In the genomic region with DNA sequence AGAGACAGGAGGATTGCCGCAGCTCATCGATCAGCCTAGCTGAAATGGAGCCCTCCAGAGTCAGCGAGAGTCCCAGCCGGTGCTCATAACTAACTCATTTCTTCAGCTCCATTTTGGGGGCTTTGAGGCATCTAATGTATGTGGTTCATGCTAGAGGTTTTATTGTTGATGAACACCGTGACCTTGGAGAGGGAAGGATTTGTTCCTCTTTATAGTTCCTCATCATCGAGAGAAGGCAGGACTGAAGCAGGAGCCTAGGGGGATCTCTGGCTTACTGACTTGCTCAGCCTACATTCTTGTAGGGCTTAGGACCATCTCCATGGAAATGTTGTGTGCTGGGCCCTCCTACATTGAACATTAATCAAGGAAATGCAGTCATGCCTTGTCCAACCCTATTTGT, we compare ENCODE assay signal across 38 mouse cellular contexts. TPM values are rescaled to one million over a fixed set of nuclear protein-coding genes. Genes with fewer than 3 reads are reported as not detected.
"Had no signal": no experiment of that assay in that cellular context is flagged by ENCODE, and none has a peak within 500 bp of the region (broad histone marks: within the 10 kb centered on the region; RNA-seq: fewer than 3 reads in every experiment).

No protein-coding gene starts in this region.

- H3K9ac ChIP-seq: hindbrain, embryonic 12.5 days; hindbrain, embryonic 15.5 days; limb, embryonic 13.5 days; limb, embryonic 15.5 days; liver, embryonic 12.5 days; liver, embryonic 14.5 days had no signal

- DNase-seq: gastrocnemius, postnatal 14 days; gastrocnemius, postnatal 36 days; heart, adult 2 months; heart, postnatal 10 days; heart, postnatal 4 days; kidney, adult 11 months; kidney, adult 2 months; kidney, adult 9 months; kidney, postnatal 10 days; kidney, postnatal 25 days; kidney, postnatal 4 days; layer of hippocampus, postnatal 36 days; left cerebral cortex, postnatal 4 days had no signal

- H3K27ac ChIP-seq: heart, adult 2 months; hindbrain, embryonic 10.5 days; hindbrain, embryonic 12.5 days; hindbrain, embryonic 15.5 days; hindbrain, postnatal 0 days; layer of hippocampus, adult 2 months; limb, embryonic 13.5 days; limb, embryonic 15.5 days; liver, embryonic 12.5 days; liver, embryonic 14.5 days had no signal

- H3K36me3 ChIP-seq: hindbrain, embryonic 10.5 days; hindbrain, embryonic 12.5 days; hindbrain, embryonic 15.5 days; limb, embryonic 13.5 days; limb, embryonic 15.5 days; liver, embryonic 12.5 days had no signal

- H3K9me3 ChIP-seq: hindbrain, embryonic 12.5 days; hindbrain, embryonic 15.5 days; limb, embryonic 13.5 days; limb, embryonic 15.5 days had no signal

- H3K4me2 ChIP-seq: heart, embryonic 11.5 days; hindbrain, embryonic 12.5 days; hindbrain, embryonic 15.5 days; limb, embryonic 13.5 days; limb, embryonic 15.5 days; liver, embryonic 12.5 days had no signal

- H3K4me1 ChIP-seq: liver, embryonic 12.5 days had no signal

- H3K4me3 ChIP-seq: heart, adult 2 months; hindbrain, embryonic 10.5 days; hindbrain, embryonic 12.5 days; hindbrain, embryonic 15.5 days; layer of hippocampus, adult 2 months; limb, embryonic 13.5 days; limb, embryonic 15.5 days; liver, embryonic 12.5 days had no signal

- ATAC-seq: hindbrain, postnatal 0 days; intestine, embryonic 16.5 days; liver, embryonic 12.5 days had no signal

RNA-seq across cellular contexts. Expression of a gene that starts 3.4 kb away (rescaled TPM):
- total RNA-seq: gastrocnemius, adult 18-20 months; gastrocnemius, adult 8-10 months; gastrocnemius, postnatal 14 days; gastrocnemius, postnatal 36 days; heart, adult 2 months; heart, postnatal 10 days; heart, postnatal 25 days; heart, postnatal 4 days; layer of hippocampus, adult 2 months; left cerebral cortex, adult 18-20 months; left cerebral cortex, postnatal 10 days; left cerebral cortex, postnatal 4 days; liver, adult 2 months had no signal
- polyA plus RNA-seq: gonadal fat pad, adult 2 months; heart, adult 2 months; heart, embryonic 11.5 days; heart, embryonic 14.5 days; hindbrain, embryonic 12.5 days; intestine, embryonic 14.5 days; intestine, embryonic 16.5 days; kidney, embryonic 16.5 days; limb, embryonic 11.5 days; limb, embryonic 13.5 days; limb, embryonic 15.5 days; liver, adult 2 months; liver, embryonic 12.5 days; liver, embryonic 14.5 days had no signal

RNA-seq across cellular contexts. Expression of a gene that starts 41.0 kb away (rescaled TPM):
- total RNA-seq: gastrocnemius, adult 18-20 months; gastrocnemius, adult 8-10 months; gastrocnemius, postnatal 14 days; heart, postnatal 10 days; heart, postnatal 25 days; heart, postnatal 4 days; hindbrain, postnatal 0 days; layer of hippocampus, adult 2 months; layer of hippocampus, postnatal 14 days; layer of hippocampus, postnatal 36 days; left cerebral cortex, adult 18-20 months; left cerebral cortex, adult 8-10 months; left cerebral cortex, postnatal 10 days; left cerebral cortex, postnatal 25 days; left cerebral cortex, postnatal 4 days had no signal
- polyA plus RNA-seq: heart, embryonic 14.5 days; hindbrain, embryonic 12.5 days; hindbrain, postnatal 0 days; intestine, embryonic 14.5 days had no signal
